Mouse (Mus musculus) frontal cortex, adult (tissue): ENCODE measurements at regions not wholly inside any gene's neighbourhood (a gene's known extent, or its start where the extent isn't known, plus 50 kb on each side); places are given as distances from the start of the nearest gene placed in this dataset.

ENCODE experiments used
- ATAC-seq: cut with Nextera tagmentation; 2 replicates; pipeline ENCODE4 v1.9.2; 2017; ENCODE audit warnings: mild to moderate bottlenecking, moderate library complexity, mixed read lengths; ENCODE audit not compliant: low TSS enrichment

DNA sequence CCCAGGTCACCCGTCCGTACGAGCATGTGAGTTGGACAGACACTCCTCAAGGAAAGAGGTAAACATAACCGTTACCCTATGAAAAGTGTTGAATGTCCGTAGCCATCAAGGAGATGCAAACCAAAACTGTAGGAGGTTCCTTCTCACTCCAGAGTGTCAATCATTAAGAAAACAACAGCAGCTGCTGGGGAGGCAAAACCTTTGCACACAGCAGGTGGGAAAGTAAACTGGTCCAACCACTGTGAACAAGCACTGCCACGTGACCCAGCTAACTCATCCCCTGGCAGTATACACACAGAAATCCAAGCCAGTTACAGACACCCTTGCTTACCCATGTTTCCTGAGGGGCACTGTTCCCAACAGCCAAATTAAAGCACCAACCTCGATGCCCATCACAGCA lies 54.7 kb upstream of the Irx5 start:
- ATAC-seq: no peak

DNA sequence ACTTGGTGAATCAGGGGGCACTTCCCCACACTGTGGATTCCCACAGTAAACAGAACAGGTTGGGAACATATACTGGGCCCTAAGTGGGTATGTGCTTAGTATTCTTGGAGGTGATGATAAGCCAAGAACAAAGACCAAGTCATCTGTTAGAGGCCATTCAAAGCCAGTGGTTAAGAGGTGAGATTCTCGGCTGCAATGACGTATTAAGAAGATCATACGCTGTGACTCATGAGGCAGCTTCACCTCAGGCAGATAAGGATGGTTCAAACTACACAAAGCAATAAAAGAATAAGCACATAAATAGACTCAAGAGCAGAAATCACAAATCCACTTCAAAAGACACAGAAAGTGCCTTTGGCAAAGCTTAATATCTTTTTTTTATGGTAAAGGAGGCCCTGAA lies 56.4 kb upstream of the Irx5 start:
- ATAC-seq: no peak

DNA sequence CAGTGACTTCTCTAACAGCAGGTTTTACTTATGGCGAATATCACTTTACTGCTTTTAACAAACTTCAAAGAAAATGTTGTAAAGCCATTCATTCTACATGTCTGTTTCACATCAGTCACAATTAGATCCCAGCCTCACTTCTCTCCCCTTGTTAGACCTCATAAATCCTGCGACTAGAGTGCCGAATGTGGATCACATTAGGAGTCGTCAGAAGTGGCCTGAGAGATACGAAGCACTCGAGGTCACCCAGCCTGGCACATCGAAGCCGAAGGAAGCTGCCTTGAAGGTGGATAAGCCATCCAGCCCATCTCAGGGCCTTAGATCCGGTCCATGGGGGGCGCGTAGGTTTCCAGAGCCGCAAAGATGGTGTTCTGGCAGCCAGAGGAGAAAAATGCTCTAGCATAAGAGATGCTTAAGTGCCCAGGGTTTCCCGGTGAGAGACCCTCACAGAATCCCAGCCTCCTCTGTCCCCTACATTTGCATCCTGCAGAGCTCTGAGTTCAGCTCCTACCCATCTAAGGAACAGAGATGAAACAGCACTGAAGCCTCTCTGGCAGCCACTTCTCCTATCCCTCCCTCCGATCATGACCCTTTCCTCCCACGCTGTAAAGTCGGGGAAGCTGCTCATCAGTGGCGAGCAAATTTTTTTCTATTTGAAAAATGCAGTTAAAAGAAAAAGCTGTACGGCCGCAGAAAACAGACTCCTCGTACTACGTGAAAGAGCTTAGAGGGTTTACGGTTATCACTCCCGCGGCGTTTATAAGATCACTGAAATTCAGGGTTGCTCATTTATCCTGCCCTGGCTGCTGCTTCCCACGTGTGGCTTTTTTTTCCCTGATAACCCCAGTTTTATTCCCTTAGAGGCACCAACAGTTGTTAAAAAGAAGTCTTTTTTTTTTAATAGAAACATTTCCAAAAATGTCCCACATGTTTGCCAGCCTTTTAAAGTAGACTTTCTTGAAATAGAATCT lies 70.3 kb upstream of the Irx5 start:
- ATAC-seq: no peak

DNA sequence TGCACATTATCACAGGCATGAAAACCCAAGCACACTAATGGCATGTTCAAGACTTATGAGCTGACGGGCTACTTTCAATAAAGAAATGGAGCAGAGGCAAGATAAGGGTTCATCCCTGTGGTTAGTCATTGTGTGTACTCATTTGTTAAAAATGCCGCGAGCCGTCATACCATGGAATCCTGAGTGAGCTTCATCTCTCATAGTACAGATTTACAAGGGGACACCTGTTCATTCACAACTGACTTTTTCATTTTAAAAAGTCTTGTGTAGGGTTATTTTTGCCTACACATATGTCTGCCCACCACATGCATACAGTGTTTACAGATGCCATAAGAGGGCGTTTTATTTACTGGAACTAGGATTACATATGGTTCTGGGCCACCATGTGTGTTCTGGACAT lies 81.7 kb upstream of the Irx5 start:
- no peak for ATAC-seq

DNA sequence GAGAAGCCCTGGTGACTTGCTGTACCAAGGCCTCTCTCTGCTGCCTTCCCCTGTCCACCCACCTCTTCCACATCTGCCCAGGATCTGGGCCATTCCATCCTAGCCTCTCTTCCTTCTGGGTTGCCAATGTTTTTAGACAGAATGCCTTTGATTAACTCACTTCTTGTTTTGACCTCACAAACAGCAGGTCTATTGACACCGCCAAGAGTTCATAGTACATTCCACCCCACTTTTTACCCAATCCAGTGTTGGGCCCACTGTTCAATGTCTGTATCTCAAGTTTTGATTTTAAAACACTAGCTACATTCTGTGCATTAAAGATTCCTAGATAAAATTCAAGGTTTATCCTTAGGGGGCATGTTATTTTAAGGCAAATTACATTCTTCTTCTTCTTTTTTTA lies 84.7 kb upstream of the Irx5 start:
- no peak for ATAC-seq

DNA sequence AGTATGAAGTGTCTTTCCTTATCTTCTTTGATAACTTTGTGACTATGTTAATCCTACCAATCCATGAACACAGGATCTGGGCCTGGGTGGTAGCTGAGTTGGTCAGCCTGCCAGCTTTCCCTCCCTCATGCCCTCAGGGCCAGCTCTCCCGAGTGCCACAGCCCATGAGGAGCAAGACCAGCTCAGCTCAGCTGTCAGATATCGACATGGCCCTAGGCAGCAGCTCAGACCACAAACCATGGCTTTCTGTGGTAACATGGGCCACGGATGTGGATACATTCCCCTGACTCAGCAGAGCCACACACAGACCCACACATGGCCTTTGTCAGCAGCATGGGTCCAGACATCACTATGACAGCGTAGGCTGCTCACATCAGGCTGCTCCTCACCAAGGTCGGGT lies 85.4 kb upstream of the Irx5 start:
- no peak for ATAC-seq

DNA sequence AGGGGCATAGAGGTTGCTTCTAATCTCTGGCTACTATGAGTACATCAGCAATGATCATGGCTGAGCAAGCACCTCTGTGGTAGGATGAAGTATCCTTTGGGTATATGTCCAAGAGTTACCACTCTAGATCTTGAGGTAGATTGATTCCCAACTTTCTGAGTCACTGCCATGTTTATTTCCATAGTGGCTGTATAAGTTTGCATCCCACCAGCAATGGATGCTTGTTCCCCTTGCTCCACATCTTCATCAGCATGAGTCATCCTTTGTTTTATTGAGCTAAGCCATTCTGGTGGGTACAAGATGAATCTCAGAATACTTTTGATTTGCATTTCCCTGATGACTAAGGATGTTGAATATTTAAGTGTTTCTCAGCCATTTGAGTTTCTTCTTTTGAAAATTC lies 86.8 kb upstream of the Irx5 start:
- no peak for ATAC-seq

DNA sequence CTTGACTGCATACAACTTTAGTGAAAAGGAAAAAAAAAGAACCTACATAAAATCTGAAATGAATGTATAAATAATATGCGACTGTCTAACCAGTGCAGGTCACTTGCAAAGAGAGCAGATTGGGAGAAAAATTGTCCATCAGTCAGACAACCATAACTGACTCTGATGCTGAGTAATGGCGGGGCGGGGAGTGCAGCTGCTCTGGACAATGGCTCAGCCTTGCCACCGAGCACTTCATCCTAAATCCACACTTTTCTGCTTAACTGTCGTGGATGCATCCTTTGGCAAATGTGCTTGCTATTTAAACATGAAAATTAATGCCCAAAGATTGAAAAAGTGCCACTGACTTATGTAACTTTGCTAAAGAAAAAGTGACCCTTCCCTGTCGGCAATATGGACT lies 90.0 kb upstream of the Irx5 start:
- ATAC-seq: no peak

DNA sequence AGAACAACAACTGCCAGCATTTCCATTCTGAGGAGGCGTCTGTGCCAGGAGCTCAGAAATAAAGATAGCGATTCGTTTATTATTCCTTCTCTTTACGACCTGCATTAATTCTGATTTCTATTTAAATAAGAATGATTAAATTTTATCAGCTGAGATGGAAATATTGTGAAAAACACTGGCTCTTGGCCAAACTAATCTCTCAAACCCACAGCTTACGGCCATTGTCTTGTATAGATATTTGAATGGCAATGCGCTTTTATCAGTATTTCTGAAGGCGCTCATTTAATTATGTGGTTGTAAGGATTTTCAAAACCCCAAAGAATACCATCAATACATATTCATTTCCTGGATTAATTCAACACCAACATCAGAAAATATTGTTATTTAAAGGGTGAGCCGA lies 97.4 kb upstream of the Irx5 start:
- no peak for ATAC-seq

DNA sequence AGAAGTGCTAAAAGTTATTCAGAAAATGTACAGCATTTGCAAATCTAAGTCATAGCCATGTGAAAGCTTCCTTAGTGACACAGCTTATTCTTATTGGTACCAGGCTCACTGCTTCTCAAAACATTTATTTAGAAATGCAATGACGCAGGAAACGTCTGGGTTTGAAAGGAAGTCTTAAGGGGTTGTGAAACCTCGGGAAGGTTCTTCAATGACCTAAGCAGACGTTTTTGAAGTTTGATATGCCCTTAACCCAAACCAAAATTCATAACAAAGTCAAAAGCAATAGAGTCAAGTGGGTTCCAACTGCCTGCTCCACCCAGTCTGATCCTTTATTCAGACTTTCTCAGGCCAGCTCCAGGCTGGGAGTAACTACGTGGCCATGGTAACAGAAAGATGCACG lies 99.2 kb upstream of the Irx5 start:
- no peak for ATAC-seq

DNA sequence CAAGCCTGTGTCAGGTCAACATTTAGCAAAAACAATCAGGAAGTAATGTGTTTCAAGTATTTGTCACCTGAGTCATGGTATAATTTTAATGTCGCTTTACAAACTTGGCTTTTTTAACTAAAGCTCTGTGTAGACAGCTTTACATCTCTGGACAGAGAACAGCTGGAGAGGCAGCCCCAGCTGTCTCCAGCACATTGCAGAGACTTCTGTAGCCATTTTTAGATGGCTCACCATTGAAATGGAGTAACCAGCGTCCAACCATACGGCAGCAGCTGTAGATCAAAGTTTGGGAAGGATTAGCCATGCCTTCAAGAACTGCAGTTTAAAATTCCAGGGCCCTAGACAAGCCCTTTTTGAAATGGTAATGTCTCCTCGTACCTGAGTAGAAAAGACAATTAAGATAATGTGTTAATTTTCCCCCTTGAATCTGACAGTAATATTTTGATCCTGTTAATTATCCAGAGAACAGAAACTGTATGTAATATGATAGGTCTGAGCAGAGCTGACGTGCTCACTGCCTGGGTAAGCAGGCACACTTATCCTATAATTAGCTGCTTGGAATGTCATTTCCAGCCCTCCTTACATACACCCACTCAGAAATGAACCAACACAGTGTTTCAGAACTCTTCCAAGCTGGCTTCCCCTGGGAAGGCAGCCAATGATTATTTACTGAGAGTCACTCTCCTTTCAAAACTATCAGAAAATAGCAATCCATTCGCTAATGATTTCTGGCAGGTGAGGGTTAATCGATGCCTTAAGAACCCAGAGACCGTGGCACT lies 104.6 kb upstream of the Irx5 start:
- peak; percentile 94 for ATAC-seq

DNA sequence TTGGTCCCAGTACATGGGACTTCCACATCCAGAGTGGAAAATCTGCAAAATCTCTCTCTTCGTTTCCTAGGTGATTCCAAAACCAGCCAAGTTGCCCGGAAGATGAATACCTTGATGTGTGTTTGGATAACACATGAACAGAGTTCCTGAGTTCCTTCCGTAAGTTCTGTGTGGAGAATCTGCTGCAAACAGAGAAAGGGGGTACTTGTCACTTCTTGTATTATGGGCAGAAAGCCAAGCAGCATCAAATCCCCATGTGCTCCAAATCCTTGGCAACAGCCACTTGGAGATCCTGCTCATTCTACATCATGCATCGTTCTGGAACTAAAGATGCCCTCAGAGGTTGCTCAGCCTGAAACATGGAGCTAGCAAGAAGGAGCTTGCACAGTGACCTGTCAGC lies 111.1 kb upstream of the Irx5 start:
- ATAC-seq: no peak

DNA sequence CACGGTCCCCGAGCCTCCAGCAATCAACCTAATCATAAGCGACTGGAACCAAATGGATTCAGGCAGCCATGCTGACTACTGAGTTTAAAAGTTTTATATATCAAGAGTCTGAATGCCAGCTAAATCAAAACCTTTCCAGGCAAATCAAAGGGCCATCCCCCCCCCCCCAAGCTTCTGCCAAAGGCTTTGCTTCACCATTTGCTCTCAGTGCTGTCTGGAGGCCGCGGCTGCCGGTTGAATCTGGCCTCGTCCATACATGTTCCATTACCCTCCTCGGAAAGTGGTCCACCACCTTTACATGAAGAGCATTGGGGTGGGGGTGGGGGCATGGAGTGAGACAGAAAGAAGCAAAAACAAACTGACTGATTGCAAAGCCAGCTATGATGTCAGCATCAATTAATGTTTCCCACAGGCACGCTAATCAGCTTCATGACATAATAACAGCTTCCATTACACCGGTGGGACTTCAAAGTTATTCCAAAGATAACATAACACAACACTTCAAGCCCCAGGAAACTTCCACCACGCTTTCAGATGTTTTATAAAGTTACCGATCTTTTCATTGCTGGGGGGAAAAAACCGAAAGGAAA lies 116.6 kb upstream of the Irx5 start:
- no peak for ATAC-seq

DNA sequence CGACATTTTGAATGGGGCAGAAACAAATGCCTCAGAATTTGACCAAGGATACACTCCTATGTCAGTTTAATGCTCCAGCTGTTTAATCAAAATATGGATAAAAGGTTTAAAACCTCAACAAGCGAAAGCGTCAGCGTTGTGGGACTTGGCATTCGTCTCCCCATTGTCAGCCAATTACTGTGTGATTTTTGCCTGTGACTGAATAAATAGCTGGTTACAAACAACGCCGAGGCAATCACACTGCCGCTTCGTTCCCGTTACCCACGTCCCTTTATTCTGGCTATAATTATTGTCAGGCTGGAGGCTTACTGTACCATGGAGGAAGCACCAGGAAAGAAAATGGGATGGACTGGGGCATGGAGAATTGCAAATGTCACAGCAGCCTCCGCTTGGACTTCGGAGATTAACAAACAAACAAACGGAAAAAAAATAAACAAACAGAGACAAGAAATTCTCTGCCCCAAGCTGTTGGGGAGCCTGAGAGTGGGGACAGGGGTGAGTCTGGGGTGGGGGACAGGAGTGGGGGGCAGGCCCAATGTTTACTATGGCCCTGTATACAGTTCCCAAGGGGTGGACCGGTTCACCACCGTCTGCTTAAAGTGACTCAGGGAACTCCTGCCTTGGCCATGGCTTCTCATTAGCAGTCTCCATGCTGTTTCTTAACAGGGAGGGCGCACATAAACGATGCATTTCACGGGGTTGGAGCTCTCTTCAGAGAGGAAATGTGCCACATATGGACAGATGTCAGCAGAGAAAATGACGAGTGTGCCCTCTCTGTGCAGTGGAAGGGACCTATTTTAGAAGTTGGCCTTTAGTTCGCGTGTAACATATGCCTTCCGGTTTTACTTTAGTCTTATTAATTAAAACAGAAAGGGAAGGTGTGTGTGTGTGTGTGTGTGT lies 125.8 kb upstream of the Irx5 start:
- ATAC-seq: no peak

DNA sequence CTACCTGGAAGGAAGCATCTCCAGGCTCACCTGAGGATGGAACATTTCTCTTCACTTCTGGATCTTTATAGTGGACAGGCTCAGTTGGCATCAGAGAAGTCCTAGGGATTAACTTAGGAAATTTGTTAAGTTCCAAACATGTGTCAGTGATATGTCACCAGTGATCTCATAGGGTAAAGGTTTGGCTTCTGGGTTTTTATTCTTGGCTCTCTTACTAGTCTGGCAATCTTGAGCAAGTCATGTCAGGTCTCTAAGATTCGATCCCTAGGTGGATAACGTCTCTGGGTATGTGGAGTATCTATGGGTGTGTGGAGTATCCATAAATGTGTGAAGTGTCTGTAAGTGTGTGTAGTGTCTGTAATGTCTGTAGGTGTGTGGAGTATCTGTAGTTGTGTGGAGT lies 127.9 kb upstream of the Irx5 start:
- ATAC-seq: no peak

DNA sequence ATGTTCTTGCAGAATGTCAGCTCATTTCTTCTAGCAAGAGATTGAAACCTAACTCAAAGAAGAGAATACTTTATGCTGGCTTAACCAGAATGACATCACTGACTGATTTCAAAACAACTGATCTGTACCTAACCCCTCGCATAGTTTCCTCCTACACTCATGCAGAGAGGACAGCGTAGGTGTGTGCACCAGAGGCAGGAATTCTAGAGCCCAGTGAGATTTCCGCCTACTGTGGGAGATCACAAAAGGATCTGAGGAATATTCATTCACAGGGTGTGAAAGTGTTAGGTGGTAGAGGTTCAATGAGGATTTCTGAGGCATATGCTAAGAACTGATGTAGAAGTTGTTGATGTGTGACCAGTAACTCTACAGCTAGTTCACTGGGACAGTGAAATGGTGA lies 132.5 kb upstream of the Irx5 start:
- ATAC-seq: peak; percentile 85

DNA sequence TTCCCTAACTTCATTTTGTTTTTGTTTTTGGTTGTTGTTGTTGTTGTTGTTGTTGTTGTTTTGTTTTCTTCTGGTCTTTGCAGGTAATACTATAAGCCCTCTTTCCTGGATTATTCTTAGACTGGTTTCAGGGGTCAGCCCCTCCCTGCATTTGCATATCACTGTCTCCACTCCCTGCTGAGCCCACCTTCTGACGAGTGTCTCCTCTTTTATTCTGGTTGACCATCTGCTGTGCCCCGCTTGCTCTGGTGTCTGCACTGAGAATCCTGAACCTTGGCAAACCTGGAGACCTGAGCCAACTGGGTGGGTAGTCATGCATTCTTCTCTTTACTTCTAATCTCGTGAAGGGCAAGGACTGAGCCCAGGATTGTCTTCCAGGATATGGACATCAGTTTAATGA lies 134.4 kb upstream of the Irx5 start:
- no peak for ATAC-seq

DNA sequence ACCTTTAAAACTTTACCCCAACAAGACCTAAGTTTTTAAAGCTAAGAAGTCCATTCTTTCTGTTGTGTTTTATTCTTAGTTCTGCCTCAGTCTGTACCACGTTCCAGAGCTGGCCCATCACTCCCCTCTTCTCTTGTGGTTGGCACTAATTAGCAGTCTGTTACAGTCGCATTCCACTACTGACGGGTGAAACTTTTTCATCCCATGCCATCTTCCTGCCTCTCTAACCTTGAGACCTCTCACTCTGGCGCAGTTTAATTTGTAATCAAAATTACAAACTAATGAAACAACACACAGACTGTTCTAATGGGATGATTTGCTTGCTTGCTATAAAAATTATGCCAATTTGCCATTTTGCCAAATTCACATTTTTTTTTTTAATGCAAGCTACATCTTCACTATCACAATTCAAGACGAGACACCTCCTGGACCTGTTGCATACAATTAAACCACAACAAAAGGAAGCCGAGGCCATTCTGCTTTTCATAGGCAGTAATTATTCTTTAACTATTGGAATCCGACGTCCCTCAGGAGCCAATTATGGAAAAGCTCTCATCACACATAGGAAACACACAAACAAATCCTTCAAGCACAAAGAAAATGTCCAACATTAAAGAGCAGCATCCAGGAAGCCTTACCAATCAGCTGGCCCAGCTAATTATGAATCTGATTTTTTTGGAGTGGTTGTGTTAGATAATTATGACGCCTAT lies 138.1 kb upstream of the Irx5 start:
- no peak for ATAC-seq

DNA sequence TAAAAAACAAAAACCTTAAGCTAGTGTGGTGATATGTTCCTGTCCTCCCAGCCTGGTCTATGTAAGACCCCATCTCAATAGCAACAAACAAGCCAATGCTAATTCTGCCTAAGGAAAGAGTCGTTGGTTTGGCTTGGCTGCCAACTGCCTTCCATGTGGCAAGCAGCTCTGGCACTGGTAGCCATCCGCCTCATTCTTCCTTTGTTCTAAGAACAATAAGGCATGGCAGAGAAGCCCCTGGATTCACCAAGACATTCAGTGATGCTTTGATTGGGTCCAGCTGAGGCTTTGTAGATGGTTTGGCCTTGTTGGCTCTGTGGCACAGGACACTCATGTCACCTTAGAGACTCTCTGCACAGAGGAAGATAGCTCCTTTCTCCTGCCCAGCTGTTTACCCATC lies 139.9 kb upstream of the Irx5 start:
- no peak for ATAC-seq

DNA sequence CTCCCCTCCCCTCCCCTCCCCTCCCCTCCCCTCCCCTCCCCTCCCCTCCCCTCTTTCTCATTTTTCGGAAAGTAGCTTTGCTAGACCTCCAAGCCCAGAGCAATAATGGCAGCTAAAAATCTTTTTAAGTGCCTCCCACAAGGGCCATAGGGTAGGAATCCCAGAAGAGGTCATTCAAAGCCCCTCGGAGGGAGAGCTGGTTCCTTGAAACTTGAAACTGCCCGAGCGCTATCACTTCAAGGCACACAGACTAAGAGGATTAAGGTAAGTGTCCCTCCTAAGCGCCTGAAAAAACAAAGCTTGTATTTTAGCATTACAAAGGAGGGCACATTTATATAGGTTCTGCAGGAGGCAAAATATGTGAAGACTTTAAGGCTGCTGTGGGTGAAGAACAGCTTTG lies 141.2 kb upstream of the Irx5 start:
- ATAC-seq: no peak
